Mouse (Mus musculus): ENCODE measurements at regions not wholly inside any gene's neighbourhood (a gene's known extent, or its start where the extent isn't known, plus 50 kb on each side); places are given as distances from the start of the nearest gene placed in this dataset.
"Not testable (repeated sequence)": the region's sequence is repeated elsewhere in the genome, so short reads cannot be mapped to it uniquely, and the experiment has no call there.

GRCm38 (mm10) chr12:16351751-16352150, 259.0 kb downstream of the Lpin1 start:
- H3K27me3 ChIP-seq (replicated peaks; ENCODE audit: control insufficient read depth, insufficient read depth, low read length), result no peaks in the 10 kb centered on the region
- no peaks in the 10 kb centered on the region for H3K9me3 ChIP-seq (ENCODE audit: control insufficient read depth, low read length)
- no peak overlapping the region for H3K27ac ChIP-seq (ENCODE audit: low read depth, low read length)
- no peak overlapping the region for H3K4me3 ChIP-seq (ENCODE audit: low read length)
- no peaks in the 10 kb centered on the region for H3K4me1 ChIP-seq (ENCODE audit: control insufficient read depth, insufficient read depth, low read depth, low read length)
- H3K9ac ChIP-seq (ENCODE audit: low read depth, low read length), result no peak overlapping the region
- H3K36me3 ChIP-seq (ENCODE audit: control insufficient read depth, insufficient read depth, low read length), result no peaks in the 10 kb centered on the region
- no peak overlapping the region for H3K4me2 ChIP-seq (ENCODE audit: low read length)
- ATAC-seq, result no peak

DNA sequence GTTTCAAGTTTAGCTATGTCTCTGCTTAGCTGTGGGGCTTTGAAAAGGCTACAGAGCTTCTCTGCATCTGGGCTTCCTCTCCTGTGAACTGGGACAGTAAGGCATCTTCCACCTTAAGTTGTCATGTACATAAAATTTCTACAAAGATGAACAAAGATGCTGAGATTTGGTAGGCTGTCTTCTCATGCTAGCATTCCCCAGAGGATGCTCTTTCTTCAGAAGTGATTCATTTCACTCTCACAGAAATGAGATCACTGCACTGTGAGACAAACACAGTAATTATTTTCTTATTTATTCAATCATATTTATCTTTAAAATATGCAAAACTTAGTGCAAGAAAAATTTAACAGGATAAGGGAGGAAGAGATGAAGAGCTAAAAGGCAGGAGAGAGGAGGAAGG, 261.5 kb downstream of the Lpin1 start:
- no peak overlapping the region for H3K4me2 ChIP-seq (ENCODE audit: low read length)
- H3K27ac ChIP-seq (ENCODE audit: low read depth, low read length), result no peak overlapping the region
- H3K9ac ChIP-seq (ENCODE audit: low read depth, low read length), result no peak overlapping the region
- H3K36me3 ChIP-seq (ENCODE audit: control insufficient read depth, insufficient read depth, low read length), result no peaks in the 10 kb centered on the region
- H3K9me3 ChIP-seq (ENCODE audit: control insufficient read depth, low read length), result no peaks in the 10 kb centered on the region
- H3K4me1 ChIP-seq (ENCODE audit: control insufficient read depth, insufficient read depth, low read depth, low read length), result no peaks in the 10 kb centered on the region
- H3K4me3 ChIP-seq (ENCODE audit: low read length), result no peak overlapping the region
- no peaks in the 10 kb centered on the region for H3K27me3 ChIP-seq (replicated peaks; ENCODE audit: control insufficient read depth, insufficient read depth, low read length)
- ATAC-seq, result no peak

GRCm38 (mm10) chr12:16344021-16344420, 266.7 kb downstream of the Lpin1 start:
- H3K36me3 ChIP-seq (ENCODE audit: control insufficient read depth, insufficient read depth, low read length), result no peaks in the 10 kb centered on the region
- no peak overlapping the region for H3K4me2 ChIP-seq (ENCODE audit: low read length)
- H3K27ac ChIP-seq (ENCODE audit: low read depth, low read length), result no peak overlapping the region
- 94% methylated on average over 3 of the region's 3 CpGs for WGBS
- no peak for ATAC-seq
- H3K27me3 ChIP-seq (replicated peaks; ENCODE audit: control insufficient read depth, insufficient read depth, low read length), result no peaks in the 10 kb centered on the region
- H3K4me1 ChIP-seq (ENCODE audit: control insufficient read depth, insufficient read depth, low read depth, low read length), result no peaks in the 10 kb centered on the region
- no peaks in the 10 kb centered on the region for H3K9me3 ChIP-seq (ENCODE audit: control insufficient read depth, low read length)
- H3K4me3 ChIP-seq (ENCODE audit: low read length), result no peak overlapping the region
- no peak overlapping the region for H3K9ac ChIP-seq (ENCODE audit: low read depth, low read length)

GRCm38 (mm10) chr12:16342030-16342429, 268.7 kb downstream of the Lpin1 start:
- H3K4me3 ChIP-seq (ENCODE audit: low read length); H3K36me3 ChIP-seq (ENCODE audit: control insufficient read depth, insufficient read depth, low read length); ATAC-seq; H3K27me3 ChIP-seq (replicated peaks; ENCODE audit: control insufficient read depth, insufficient read depth, low read length); H3K9ac ChIP-seq (ENCODE audit: low read depth, low read length); H3K4me2 ChIP-seq (ENCODE audit: low read length); H3K27ac ChIP-seq (ENCODE audit: low read depth, low read length); H3K9me3 ChIP-seq (ENCODE audit: control insufficient read depth, low read length); H3K4me1 ChIP-seq (ENCODE audit: control insufficient read depth, insufficient read depth, low read depth, low read length): not testable (repeated sequence)
- 48% methylated on average over 2 of the region's 2 CpGs for WGBS

- Histone ChIP-seq H3K9me3 (ENCODE audit: control insufficient read depth, low read length) (no peaks in the 10 kb centered on the region), H3K27me3 (replicated peaks; ENCODE audit: control insufficient read depth, insufficient read depth, low read length) (no peaks in the 10 kb centered on the region), H3K4me3 (ENCODE audit: low read length) (no peak overlapping the region), H3K4me1 (ENCODE audit: control insufficient read depth, insufficient read depth, low read depth, low read length) (no peaks in the 10 kb centered on the region), H3K27ac (ENCODE audit: low read depth, low read length) (no peak overlapping the region), H3K36me3 (ENCODE audit: control insufficient read depth, insufficient read depth, low read length) (no peaks in the 10 kb centered on the region), H3K9ac (ENCODE audit: low read depth, low read length) (no peak overlapping the region), H3K4me2 (ENCODE audit: low read length) (no peak overlapping the region)
- 94% methylated on average over 3 of the region's 3 CpGs for WGBS
- no peak for ATAC-seq
These were observed 279.3 kb downstream of the Lpin1 start for GRCm38 (mm10) chr12:16331456-16331855.

- Histone ChIP-seq H3K9ac (ENCODE audit: low read depth, low read length) (no peak overlapping the region), H3K9me3 (ENCODE audit: control insufficient read depth, low read length) (no peaks in the 10 kb centered on the region), H3K27ac (ENCODE audit: low read depth, low read length) (no peak overlapping the region), H3K36me3 (ENCODE audit: control insufficient read depth, insufficient read depth, low read length) (no peaks in the 10 kb centered on the region), H3K27me3 (replicated peaks; ENCODE audit: control insufficient read depth, insufficient read depth, low read length) (no peaks in the 10 kb centered on the region), H3K4me2 (ENCODE audit: low read length) (no peak overlapping the region), H3K4me1 (ENCODE audit: control insufficient read depth, insufficient read depth, low read depth, low read length) (no peaks in the 10 kb centered on the region), H3K4me3 (ENCODE audit: low read length) (no peak overlapping the region)
- 53% methylated on average over 2 of the region's 2 CpGs for WGBS
- ATAC-seq, result no peak
These were observed 281.6 kb downstream of the Lpin1 start for GRCm38 (mm10) chr12:16329129-16329528.

DNA sequence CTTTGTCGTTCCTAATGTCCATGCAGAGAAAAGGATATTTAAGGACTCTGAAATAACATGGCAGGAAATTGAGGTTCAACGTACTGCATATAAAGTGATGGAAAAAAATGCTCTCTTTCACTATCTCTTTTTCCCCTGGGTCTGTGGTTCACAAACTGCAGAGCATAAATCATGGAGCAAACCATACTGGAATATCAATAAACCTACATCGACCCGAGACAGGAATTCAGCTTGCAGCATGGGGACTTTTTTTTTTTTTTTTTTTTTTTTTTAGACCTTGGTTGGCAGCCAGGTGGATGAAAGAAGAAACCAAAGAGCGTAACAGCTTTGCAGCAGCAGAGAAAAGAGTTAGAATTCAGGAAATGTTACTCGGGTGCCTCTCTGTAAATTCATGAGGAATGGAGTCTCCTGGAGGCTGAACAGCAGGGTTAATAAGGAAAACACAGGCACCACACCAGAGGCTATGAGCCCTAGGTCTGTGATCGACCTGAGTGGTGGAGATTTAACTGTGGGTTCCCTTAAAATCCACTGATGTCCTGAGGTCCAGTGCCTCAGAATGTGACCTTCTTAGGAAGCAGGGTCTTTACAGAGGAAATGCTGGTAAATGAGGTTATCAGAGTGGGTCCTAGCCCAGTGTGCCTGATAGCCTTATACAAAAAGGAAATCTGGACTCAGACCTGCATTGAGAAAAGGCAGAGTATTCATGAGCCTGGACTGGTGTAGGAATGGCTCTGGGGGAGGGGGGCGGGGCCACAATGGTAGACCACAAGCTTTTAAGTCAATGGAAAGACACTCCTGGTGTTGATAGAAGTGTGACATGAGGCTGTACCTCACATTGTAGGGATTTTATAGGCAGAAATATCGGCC, 290.0 kb downstream of the Lpin1 start:
- peak; percentile 80 for ATAC-seq
- WGBS, result 51% methylated on average over 9 of the region's 9 CpGs
- no peak overlapping the region for H3K4me3 ChIP-seq (ENCODE audit: low read length)
- peaks cover 3% of the 10 kb centered on the region for H3K4me1 ChIP-seq (ENCODE audit: control insufficient read depth, insufficient read depth, low read depth, low read length)
- H3K27ac ChIP-seq (ENCODE audit: low read depth, low read length), result peak overlapping the region; percentile 30; the same call in 1 of the 2 replicates
- H3K4me2 ChIP-seq (ENCODE audit: low read length), result no peak overlapping the region
- H3K36me3 ChIP-seq (ENCODE audit: control insufficient read depth, insufficient read depth, low read length), result no peaks in the 10 kb centered on the region
- H3K9me3 ChIP-seq (ENCODE audit: control insufficient read depth, low read length), result no peaks in the 10 kb centered on the region
- no peak overlapping the region for H3K9ac ChIP-seq (ENCODE audit: low read depth, low read length)
- no peaks in the 10 kb centered on the region for H3K27me3 ChIP-seq (replicated peaks; ENCODE audit: control insufficient read depth, insufficient read depth, low read length)

DNA sequence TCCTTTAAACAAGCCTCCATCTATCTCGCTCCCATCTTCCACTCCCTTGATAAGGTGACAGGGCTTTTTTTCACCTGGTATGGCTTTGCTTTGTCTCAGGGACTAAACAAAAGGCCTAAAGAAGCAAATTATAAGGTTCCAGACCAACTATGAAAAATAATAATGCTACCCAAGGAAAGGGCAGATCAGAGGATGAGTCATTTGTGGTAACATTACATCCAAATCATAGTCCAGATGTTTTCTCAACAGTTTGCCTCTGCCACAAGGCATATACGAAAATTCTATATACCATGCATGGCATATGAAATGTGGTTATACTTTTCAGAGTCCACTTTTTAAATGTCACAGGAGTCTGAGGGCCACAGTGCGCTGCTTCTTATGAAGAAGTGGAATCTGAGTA, 302.7 kb downstream of the Lpin1 start:
- H3K4me2 ChIP-seq (ENCODE audit: low read length), result no peak overlapping the region
- no peaks in the 10 kb centered on the region for H3K27me3 ChIP-seq (replicated peaks; ENCODE audit: control insufficient read depth, insufficient read depth, low read length)
- H3K4me3 ChIP-seq (ENCODE audit: low read length), result no peak overlapping the region
- no peaks in the 10 kb centered on the region for H3K9me3 ChIP-seq (ENCODE audit: control insufficient read depth, low read length)
- no peak for ATAC-seq
- H3K36me3 ChIP-seq (ENCODE audit: control insufficient read depth, insufficient read depth, low read length), result no peaks in the 10 kb centered on the region
- H3K4me1 ChIP-seq (ENCODE audit: control insufficient read depth, insufficient read depth, low read depth, low read length), result no peaks in the 10 kb centered on the region
- H3K27ac ChIP-seq (ENCODE audit: low read depth, low read length), result no peak overlapping the region
- 87% methylated on average over 3 of the region's 3 CpGs for WGBS
- no peak overlapping the region for H3K9ac ChIP-seq (ENCODE audit: low read depth, low read length)

GRCm38 (mm10) chr12:16304701-16305377, 305.9 kb downstream of the Lpin1 start:
- Histone ChIP-seq H3K4me3 (ENCODE audit: low read length) (no peak overlapping the region), H3K4me2 (ENCODE audit: low read length) (no peak overlapping the region), H3K9ac (ENCODE audit: low read depth, low read length) (no peak overlapping the region), H3K36me3 (ENCODE audit: control insufficient read depth, insufficient read depth, low read length) (no peaks in the 10 kb centered on the region), H3K27ac (ENCODE audit: low read depth, low read length) (no peak overlapping the region), H3K27me3 (replicated peaks; ENCODE audit: control insufficient read depth, insufficient read depth, low read length) (no peaks in the 10 kb centered on the region), H3K9me3 (ENCODE audit: control insufficient read depth, low read length) (no peaks in the 10 kb centered on the region), H3K4me1 (ENCODE audit: control insufficient read depth, insufficient read depth, low read depth, low read length) (no peaks in the 10 kb centered on the region)
- peak; percentile 71 for ATAC-seq
- 70% methylated on average over 9 of the region's 9 CpGs for WGBS

Measured in hindbrain, embryonic 16.5 days (tissue).